Mouse (Mus musculus): Measurements from ENCODE around the gene Bmi1.

- TF ChIP-seq CTCF (IDR thresholded peaks at IDR 0.05; ENCODE audit: low read depth) (no peak), EP300 (IDR thresholded peaks at IDR 0.05; ENCODE audit: low read depth) (no peak)
Measured at GRCm38 (mm10) chr2:18671041-18671440, 5.8 kb upstream of the Bmi1 start.
